8 mouse cellular contexts compared by ENCODE assay signal in genomic region chr2:167752805-167753556, GRCm38 (mm10).
DNase-seq lines count a peak whose midpoint lies in the region; ATAC-seq lines count a peak whose summit lies in the region.

No protein-coding gene starts in this region.

- no peak overlapping the region for H3K4me2 ChIP-seq in heart, embryonic 12.5 days
- H3K4me2 ChIP-seq in intestine, embryonic 16.5 days (ENCODE audit: low read depth, low read length), result no peak overlapping the region

- intact Hi-C loops in heart, postnatal 14 days (cut with DNase I), result no loop called here

- ATAC-seq in heart, embryonic 12.5 days (ENCODE audit: insufficient number of reproducible peaks, low FRiP score), result no peak
- no peak for ATAC-seq in intestine, embryonic 16.5 days

- H3K27me3 ChIP-seq in heart, embryonic 12.5 days (replicated peaks), result no peaks in the 10 kb centered on the region
- H3K27me3 ChIP-seq in intestine, embryonic 16.5 days (replicated peaks; ENCODE audit: control insufficient read depth, insufficient read depth, low read length), result no peaks in the 10 kb centered on the region

- no peaks in the 10 kb centered on the region for H3K9me3 ChIP-seq in heart, embryonic 12.5 days (replicated peaks)
- H3K9me3 ChIP-seq in intestine, embryonic 16.5 days (ENCODE audit: control insufficient read depth, low read length), result no peaks in the 10 kb centered on the region

- DNase-seq in heart, adult 8-10 months (ENCODE audit: low spot score), result peak; percentile 41
- DNase-seq in 3134 (ENCODE audit: extremely low read depth, insufficient read length, low spot score) (peak; percentile 74), R1 (ENCODE audit: low read depth, low spot score) (peak; percentile 66)
- peak; percentile 56 to 58 for DNase-seq in heart, postnatal 14 days
- DNase-seq in urinary bladder, adult 2 months (ENCODE audit: low spot score), result no peak

- 70% methylated on average over 12 of the region's 12 CpGs for WGBS in heart, embryonic 12.5 days
- 53% methylated on average over 12 of the region's 12 CpGs for WGBS in macrophage (ENCODE audit: missing documents)
- 71% methylated on average over 12 of the region's 12 CpGs for WGBS in intestine, embryonic 16.5 days

- no peak overlapping the region for H3K9ac ChIP-seq in heart, embryonic 12.5 days
- H3K9ac ChIP-seq in intestine, embryonic 16.5 days (ENCODE audit: low read depth, low read length), result no peak overlapping the region

- no peak overlapping the region for H3K27ac ChIP-seq in heart, embryonic 12.5 days (ENCODE audit: poor library complexity, severe bottlenecking)
- H3K27ac ChIP-seq in macrophage, result peak overlapping the region; percentile 93
- no peak overlapping the region for H3K27ac ChIP-seq in intestine, embryonic 16.5 days (ENCODE audit: low read length)

- H3K4me3 ChIP-seq in heart, embryonic 12.5 days, result no peak overlapping the region
- peak overlapping the region; percentile 15 for H3K4me3 ChIP-seq in macrophage (ENCODE audit: inconsistent target)
- H3K4me3 ChIP-seq in intestine, embryonic 16.5 days (ENCODE audit: low read length), result no peak overlapping the region

- H3K36me3 ChIP-seq in heart, embryonic 12.5 days, result no peaks in the 10 kb centered on the region
- no peaks in the 10 kb centered on the region for H3K36me3 ChIP-seq in macrophage (ENCODE audit: inconsistent target)
- no peaks in the 10 kb centered on the region for H3K36me3 ChIP-seq in intestine, embryonic 16.5 days (ENCODE audit: control insufficient read depth, insufficient read depth, low read length)

- H3K4me1 ChIP-seq in heart, embryonic 12.5 days (replicated peaks), result peaks cover 28% of the 10 kb centered on the region
- H3K4me1 ChIP-seq in intestine, embryonic 16.5 days (ENCODE audit: control insufficient read depth, insufficient read depth, low read length), result peaks cover 23% of the 10 kb centered on the region

- H3K79me2 ChIP-seq in macrophage (ENCODE audit: inconsistent target), result no peaks in the 10 kb centered on the region
